Mouse (Mus musculus) embryonic facial prominence, embryonic 12.5 days (tissue): ENCODE measurements around the gene Hspb1. TPM values are rescaled to one million over a fixed set of nuclear protein-coding genes. Genes with fewer than 3 reads are reported as not detected.

ENCODE experiments used
- ATAC-seq: fragments of 200-750 bp; cut with Nextera tagmentation; 2 replicates; pipeline ENCODE4 v1.8.0; 2017; ENCODE audit not compliant: insufficient number of reproducible peaks, insufficient read depth, low FRiP score, low TSS enrichment
- H3K27ac ChIP-seq: fragments of 300-500 bp; sonication (generic); 2 replicates; pipeline ENCODE4 v1.5.1; 2016; ENCODE audit warnings: mild to moderate bottlenecking
- H3K27me3 ChIP-seq: fragments of 300-500 bp; sonication (generic); 2 replicates; pipeline ENCODE4 v1.6.1; 2016; ENCODE audit warnings: mild to moderate bottlenecking, moderate library complexity
- H3K36me3 ChIP-seq: fragments of 300-500 bp; sonication (generic); 2 replicates; pipeline ENCODE4 v1.6.1; 2016; ENCODE audit warnings: mild to moderate bottlenecking
- H3K4me1 ChIP-seq: fragments of 300-500 bp; sonication (generic); 2 replicates; pipeline ENCODE4 v1.6.1; 2016
- H3K4me2 ChIP-seq: fragments of 300-500 bp; sonication (generic); replicated peaks from 2 replicates; pipeline ENCODE4 v1.6.1; 2016; ENCODE audit warnings: mild to moderate bottlenecking, moderate library complexity
- H3K4me3 ChIP-seq: fragments of 300-500 bp; sonication (generic); 2 replicates; pipeline ENCODE4 v1.5.1; 2016; ENCODE audit warnings: mild to moderate bottlenecking
- H3K9ac ChIP-seq: fragments of 300-500 bp; sonication (generic); 2 replicates; pipeline ENCODE4 v1.6.1; 2016; ENCODE audit warnings: mild to moderate bottlenecking, moderate library complexity
- H3K9me3 ChIP-seq: fragments of 300-500 bp; sonication (generic); 2 replicates; pipeline ENCODE4 v1.6.1; 2016; ENCODE audit warnings: mild to moderate bottlenecking, moderate library complexity
- WGBS: fragments of 180-500 bp; shearing (Covaris S2); methylation state at CpG from one replicate; pipeline ENCODE4 v1.1.7; 2016; 5-methylcytosine and 5-hydroxymethylcytosine counted together
- polyA plus RNA-seq: library from polyadenylated mRNA; unstranded; fragments of >200 nt; fragmentation: Nextera tagmentation; extraction: Ambion mirVana; gene quantifications from 2 replicates; pipeline ENCODE4 v1.2.1, GENCODE M21; 2016

The Hspb1 gene
- polyA plus RNA-seq, 1 experiment from 2014 or later, result 74.8 TPM

GRCm38 (mm10) chr5:135914156-135914555 is 26.4 kb downstream of the Hspb1 start:
- H3K36me3 ChIP-seq, result peaks cover 78% of the 10 kb centered on the region
- WGBS, result 91% methylated on average over 6 of the region's 6 CpGs
- H3K27me3 ChIP-seq, result no peaks in the 10 kb centered on the region

DNA sequence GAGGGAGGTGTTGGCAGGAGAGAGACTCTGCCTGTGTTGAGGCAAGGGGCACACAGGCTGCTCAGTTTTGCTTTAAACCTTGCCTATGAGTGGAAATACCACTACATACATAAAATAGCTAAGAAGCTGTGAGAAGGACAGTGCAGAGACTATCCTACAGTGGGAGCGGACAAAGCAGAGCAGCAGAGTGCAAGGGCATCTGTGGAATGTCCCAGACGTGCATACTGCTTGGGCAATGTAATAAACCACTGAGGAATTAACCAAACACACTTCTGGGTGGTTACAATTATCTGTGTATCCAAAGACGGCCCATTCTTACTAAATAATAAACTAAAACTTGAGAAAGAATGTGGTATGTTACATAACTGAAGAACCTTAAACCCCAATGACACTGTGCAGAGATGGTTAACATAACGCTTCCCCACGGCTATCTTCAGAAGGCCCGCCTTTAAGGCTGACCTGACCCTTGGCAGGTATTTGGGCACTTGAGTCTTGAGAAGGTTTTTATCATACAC is 28.4 kb downstream of the Hspb1 start:
- Histone ChIP-seq H3K4me3 (no peak overlapping the region), H3K27me3 (no peaks in the 10 kb centered on the region), H3K4me1 (no peaks in the 10 kb centered on the region; the same call in 1 of the 2 replicates), H3K9me3 (no peaks in the 10 kb centered on the region), H3K36me3 (peaks cover 77% of the 10 kb centered on the region), H3K4me2 (no peak overlapping the region), H3K9ac (no peak overlapping the region), H3K27ac (no peak overlapping the region)
- ATAC-seq, result no peak
- 88% methylated on average over 6 of the region's 6 CpGs for WGBS

More at GRCm38 (mm10) chr5:135914156-135914555, 26.4 kb downstream of the Hspb1 start:
- no peak for ATAC-seq
- Histone ChIP-seq H3K9ac (no peak overlapping the region), H3K4me2 (no peak overlapping the region), H3K4me1 (peaks cover 1% of the 10 kb centered on the region; the same call in 1 of the 2 replicates), H3K4me3 (no peak overlapping the region), H3K27ac (no peak overlapping the region), H3K9me3 (no peaks in the 10 kb centered on the region)

DNA sequence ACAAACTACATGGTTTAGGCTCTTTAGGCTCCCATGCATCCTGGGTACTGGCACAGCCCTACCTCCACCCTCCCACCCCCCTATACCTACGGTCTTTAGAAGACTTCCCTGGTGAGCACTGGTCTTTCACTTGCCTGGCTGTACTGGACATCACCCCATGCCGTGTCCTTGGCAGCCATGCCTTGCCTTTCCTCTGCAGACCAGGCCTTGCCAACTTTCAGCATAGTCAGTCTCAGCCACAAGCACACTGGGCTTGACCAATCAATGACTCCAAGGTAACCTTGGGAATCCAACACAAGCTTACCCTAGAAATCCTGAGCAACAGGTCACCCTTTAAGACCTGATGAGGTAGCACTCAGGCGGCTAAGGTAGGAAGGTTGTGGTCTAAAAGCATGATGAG is 28.9 kb downstream of the Hspb1 start:
- H3K4me3 ChIP-seq, result no peak overlapping the region
- WGBS, result 95% methylated on average over 3 of the region's 3 CpGs
- H3K36me3 ChIP-seq, result peaks cover 77% of the 10 kb centered on the region
- H3K4me2 ChIP-seq, result no peak overlapping the region
- ATAC-seq, result no peak
- no peak overlapping the region for H3K9ac ChIP-seq
- H3K4me1 ChIP-seq, result no peaks in the 10 kb centered on the region; the same call in 1 of the 2 replicates
- H3K9me3 ChIP-seq, result no peaks in the 10 kb centered on the region
- H3K27me3 ChIP-seq, result no peaks in the 10 kb centered on the region
- no peak overlapping the region for H3K27ac ChIP-seq

DNA sequence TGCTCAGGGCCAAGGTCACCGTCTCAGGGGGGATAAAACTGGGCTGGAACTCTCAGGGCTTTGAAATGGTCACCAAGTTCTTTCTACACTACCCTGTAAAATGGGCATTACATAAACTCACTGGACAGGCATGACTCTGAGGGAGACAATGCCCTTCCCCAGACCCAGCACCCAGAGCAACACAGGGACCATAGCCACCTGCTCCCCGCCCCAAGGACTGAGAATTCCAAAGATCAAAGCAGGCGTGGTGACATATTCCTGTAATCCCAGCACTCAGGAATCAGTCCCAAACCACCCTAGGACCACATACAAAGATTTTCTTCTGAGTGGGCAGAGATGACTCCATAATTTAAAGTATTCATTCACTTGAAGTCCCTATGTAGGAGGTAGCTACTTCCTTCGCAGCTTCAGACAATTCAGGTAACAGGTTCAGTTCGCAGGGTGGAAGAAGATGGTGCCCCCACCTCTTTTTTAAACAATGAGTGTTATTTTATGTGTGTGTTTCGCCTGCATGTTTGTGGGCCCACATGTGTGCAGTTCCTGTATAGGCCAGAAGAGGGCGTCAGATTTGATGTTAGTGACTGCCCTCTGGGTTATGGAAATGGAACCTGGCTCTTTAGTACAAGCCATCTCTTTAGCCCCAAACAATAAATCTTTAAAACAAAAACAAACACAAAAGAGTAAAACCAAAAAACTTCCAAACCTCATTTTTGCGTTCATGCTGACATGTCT is 29.8 kb downstream of the Hspb1 start:
- H3K27me3 ChIP-seq, result no peaks in the 10 kb centered on the region
- no peaks in the 10 kb centered on the region; the same call in 1 of the 2 replicates for H3K4me1 ChIP-seq
- H3K4me2 ChIP-seq, result no peak overlapping the region
- ATAC-seq, result no peak
- peaks cover 78% of the 10 kb centered on the region for H3K36me3 ChIP-seq
- H3K4me3 ChIP-seq, result no peak overlapping the region
- WGBS, result 93% methylated on average over 8 of the region's 8 CpGs
- H3K27ac ChIP-seq, result no peak overlapping the region
- no peak overlapping the region for H3K9ac ChIP-seq
- H3K9me3 ChIP-seq, result no peaks in the 10 kb centered on the region

GRCm38 (mm10) chr5:135918059-135918437 is 30.3 kb downstream of the Hspb1 start:
- no peak overlapping the region for H3K4me3 ChIP-seq
- H3K9ac ChIP-seq, result no peak overlapping the region
- H3K4me2 ChIP-seq, result no peak overlapping the region
- no peaks in the 10 kb centered on the region for H3K9me3 ChIP-seq
- H3K27ac ChIP-seq, result no peak overlapping the region
- no peak for ATAC-seq
- 92% methylated on average over 5 of the region's 5 CpGs for WGBS
- H3K27me3 ChIP-seq, result no peaks in the 10 kb centered on the region
- peaks cover 78% of the 10 kb centered on the region for H3K36me3 ChIP-seq
- H3K4me1 ChIP-seq, result no peaks in the 10 kb centered on the region; the same call in 1 of the 2 replicates

DNA sequence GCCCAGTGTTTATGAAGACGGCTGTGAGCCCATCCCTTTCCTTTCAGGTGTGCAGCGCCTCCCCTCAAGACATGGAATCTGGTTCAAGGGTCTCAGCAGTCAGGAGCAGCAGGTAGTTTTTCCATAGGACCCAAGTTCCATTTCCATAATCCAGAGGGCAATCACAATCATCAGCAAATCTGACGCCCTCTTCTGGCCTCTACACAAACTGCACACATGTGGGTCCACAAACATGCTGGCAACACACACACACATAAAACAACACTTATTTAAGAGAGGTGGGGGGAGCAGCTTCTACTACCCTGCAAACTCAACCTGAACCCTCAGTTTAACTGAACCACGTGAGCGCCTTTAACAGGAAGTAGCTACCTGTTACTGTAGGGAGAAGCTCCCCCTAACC is 30.9 kb downstream of the Hspb1 start:
- WGBS, result 95% methylated on average over 5 of the region's 5 CpGs
- H3K4me2 ChIP-seq, result no peak overlapping the region
- H3K36me3 ChIP-seq, result peaks cover 75% of the 10 kb centered on the region
- no peak overlapping the region for H3K4me3 ChIP-seq
- H3K4me1 ChIP-seq, result no peaks in the 10 kb centered on the region; the same call in 1 of the 2 replicates
- ATAC-seq, result no peak
- no peaks in the 10 kb centered on the region for H3K27me3 ChIP-seq
- no peaks in the 10 kb centered on the region for H3K9me3 ChIP-seq
- no peak overlapping the region for H3K9ac ChIP-seq
- no peak overlapping the region for H3K27ac ChIP-seq

DNA sequence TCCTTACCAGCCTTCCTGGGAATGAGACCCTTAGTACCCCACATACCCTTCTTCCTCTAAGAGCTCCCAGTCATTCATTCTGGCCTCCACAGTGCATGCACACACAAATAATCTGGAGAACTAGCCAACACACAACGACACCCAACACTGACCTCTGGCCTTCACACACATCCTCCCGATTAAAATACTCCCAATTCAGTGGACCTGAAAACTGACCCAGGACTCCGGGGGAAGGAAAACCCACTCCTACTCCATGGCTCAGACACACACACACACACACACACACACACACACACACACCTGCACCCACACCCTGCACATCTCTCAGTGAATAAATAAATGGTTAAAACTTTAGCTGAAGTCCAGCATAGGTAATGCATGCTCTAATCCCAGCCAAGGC is 32.2 kb downstream of the Hspb1 start:
- Histone ChIP-seq H3K9ac (no peak overlapping the region), H3K27me3 (no peaks in the 10 kb centered on the region), H3K9me3 (no peaks in the 10 kb centered on the region), H3K27ac (no peak overlapping the region), H3K4me2 (no peak overlapping the region), H3K4me1 (no peaks in the 10 kb centered on the region), H3K4me3 (no peak overlapping the region), H3K36me3 (peaks cover 75% of the 10 kb centered on the region)
- ATAC-seq, result no peak
- 82% methylated on average over 3 of the region's 3 CpGs for WGBS

DNA sequence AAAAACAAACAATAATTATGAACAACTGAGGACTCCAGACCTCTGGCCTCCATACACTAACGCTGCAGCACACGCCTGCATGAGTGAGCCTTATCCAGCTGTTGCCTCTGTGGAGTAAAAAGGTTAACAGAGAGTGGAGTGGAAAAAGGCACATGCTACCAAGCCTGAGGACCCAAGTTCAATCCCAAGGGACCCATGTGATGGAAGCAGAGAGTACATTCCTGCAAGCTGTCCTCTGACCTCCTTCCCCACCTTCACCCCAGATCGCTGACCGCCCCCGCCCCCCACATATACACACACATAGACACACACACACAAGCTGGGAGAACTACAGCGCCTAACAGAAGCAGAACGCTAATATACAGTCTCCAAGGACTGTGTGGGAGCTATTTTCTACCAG is 36.2 kb downstream of the Hspb1 start:
- peaks cover 68% of the 10 kb centered on the region for H3K36me3 ChIP-seq
- no peaks in the 10 kb centered on the region for H3K27me3 ChIP-seq
- H3K9me3 ChIP-seq, result no peaks in the 10 kb centered on the region
- no peak overlapping the region for H3K9ac ChIP-seq
- H3K4me2 ChIP-seq, result no peak overlapping the region
- H3K4me3 ChIP-seq, result no peak overlapping the region
- H3K4me1 ChIP-seq, result no peaks in the 10 kb centered on the region
- peak; percentile 23; the same call in 1 of the 2 replicates for ATAC-seq
- 95% methylated on average over 7 of the region's 7 CpGs for WGBS
- no peak overlapping the region for H3K27ac ChIP-seq

DNA sequence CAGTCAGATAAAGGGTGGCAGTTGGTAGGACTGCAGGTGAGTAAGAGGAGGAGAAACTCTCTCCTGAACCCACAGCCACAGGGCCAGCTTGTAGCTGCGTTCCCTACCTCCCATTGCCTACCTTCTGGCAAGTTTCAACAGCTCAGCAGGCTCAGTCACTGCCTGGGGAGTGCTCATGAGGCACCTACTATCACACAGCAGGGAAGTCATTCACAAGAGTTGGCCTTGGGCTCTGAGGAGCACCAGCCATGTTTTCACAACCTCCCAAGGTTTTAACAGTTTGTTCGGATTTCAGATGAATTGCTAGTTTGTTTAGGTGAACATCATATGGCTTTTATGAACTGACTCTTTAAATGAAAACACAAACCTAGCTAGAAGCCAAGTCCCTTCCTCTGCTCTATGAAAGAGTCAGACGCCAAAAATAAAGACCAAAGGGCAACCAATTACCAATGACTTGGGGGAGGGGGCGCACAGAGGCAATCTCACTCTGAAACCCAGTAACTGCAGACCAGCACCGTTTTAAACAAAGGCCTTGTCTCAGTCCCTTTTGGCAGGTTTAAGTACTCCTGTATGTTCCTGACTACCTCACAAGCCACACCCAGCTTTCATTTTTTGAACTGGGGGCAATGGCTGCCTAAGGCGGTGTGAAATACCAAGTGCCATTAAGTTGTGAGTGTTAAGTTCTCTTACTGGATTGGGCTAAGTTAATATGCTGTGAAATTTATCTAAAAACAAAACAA is 42.1 kb downstream of the Hspb1 start:
- H3K4me2 ChIP-seq, result no peak overlapping the region
- H3K36me3 ChIP-seq, result peaks cover 54% of the 10 kb centered on the region
- ATAC-seq, result no peak
- H3K27me3 ChIP-seq, result no peaks in the 10 kb centered on the region
- H3K9me3 ChIP-seq, result no peaks in the 10 kb centered on the region
- H3K9ac ChIP-seq, result no peak overlapping the region
- no peak overlapping the region for H3K4me3 ChIP-seq
- no peak overlapping the region for H3K27ac ChIP-seq
- H3K4me1 ChIP-seq, result peaks cover 11% of the 10 kb centered on the region
- WGBS, result 73% methylated on average over 6 of the region's 6 CpGs

DNA sequence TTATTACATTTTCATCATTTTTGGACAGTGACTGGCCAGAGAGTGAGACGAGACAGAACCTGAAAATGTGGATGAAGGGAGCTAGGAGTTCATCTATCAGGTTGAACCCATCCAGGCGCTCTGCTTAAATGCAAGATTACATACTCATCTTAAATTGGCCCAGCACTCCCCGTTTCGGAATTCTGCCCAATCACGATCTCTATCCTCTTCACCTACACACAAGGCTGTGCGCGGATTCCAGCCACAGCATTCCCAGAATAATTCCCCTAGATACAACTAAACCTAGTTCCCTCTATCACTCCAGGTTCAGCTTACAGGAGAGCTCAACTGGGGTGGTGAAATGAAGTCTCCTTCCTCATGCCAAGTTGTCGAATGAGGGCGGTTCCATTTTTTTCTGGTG is 43.8 kb downstream of the Hspb1 start:
- WGBS, result 94% methylated on average over 9 of the region's 9 CpGs
- Histone ChIP-seq H3K4me3 (no peak overlapping the region), H3K27me3 (no peaks in the 10 kb centered on the region), H3K4me2 (no peak overlapping the region), H3K9ac (no peak overlapping the region), H3K9me3 (no peaks in the 10 kb centered on the region), H3K36me3 (peaks cover 49% of the 10 kb centered on the region), H3K27ac (no peak overlapping the region), H3K4me1 (peaks cover 15% of the 10 kb centered on the region)
- ATAC-seq, result no peak

DNA sequence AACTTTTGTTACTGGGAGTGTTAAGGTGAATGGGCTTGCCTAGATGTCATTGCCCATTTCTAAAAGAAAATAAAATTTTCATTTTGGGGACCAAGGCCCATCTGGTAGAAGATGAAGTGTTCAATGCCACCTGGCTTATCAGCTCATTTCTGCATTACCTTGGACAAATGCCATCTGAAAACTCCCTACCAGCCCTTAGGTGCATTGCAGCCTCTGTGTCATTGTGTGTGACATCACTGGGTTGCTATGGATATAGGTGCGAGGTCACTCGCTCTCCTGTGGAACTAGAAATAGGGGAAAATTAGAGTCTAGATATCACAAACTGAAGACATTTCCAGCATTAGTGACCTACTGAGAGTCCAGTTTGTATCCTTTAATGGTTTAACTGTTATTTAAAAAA is 44.6 kb downstream of the Hspb1 start:
- H3K4me1 ChIP-seq, result peaks cover 15% of the 10 kb centered on the region
- peaks cover 42% of the 10 kb centered on the region for H3K36me3 ChIP-seq
- no peak overlapping the region for H3K4me3 ChIP-seq
- H3K9ac ChIP-seq, result no peak overlapping the region
- 80% methylated on average over 2 of the region's 2 CpGs for WGBS
- no peak overlapping the region for H3K27ac ChIP-seq
- H3K9me3 ChIP-seq, result no peaks in the 10 kb centered on the region
- no peaks in the 10 kb centered on the region for H3K27me3 ChIP-seq
- ATAC-seq, result no peak
- peak overlapping the region; percentile 18; the same call in 1 of the 2 replicates for H3K4me2 ChIP-seq
